Comparison of ENCODE assay signal across 6 mouse cellular contexts in the genomic region with DNA sequence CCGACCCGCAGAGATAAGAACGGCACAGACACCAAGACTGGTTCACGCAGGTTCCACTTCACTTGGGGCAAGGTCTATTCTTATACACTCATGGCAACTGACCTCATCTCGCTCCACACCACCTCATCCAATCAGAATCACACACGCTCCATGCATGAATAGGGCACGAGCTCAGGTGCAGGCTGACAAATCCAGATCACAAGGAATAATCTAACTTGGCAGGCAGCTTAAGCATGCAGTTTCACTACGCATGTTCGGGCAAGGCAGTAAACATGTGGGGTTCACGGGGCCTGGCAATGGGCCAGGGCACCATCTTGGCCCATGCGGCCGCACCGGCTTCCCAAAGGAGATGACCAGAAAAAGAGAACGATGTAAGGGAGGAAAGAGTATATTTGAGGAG.
DNase-seq lines count a peak whose midpoint lies in the region.
"Not testable (repeated sequence)": the region's sequence is repeated elsewhere in the genome, so short reads cannot be mapped to it uniquely, and the experiment has no call there.

No protein-coding gene starts in this region.

- peak; percentile 7 for DNase-seq in R1 (ENCODE audit: low read depth, low spot score)
- DNase-seq in cerebellum, adult 8-10 months = peak; percentile 4
- DNase-seq in cerebellum, postnatal 10 days = peak; percentile 53 to 59
- peak; percentile 6 to 12 for DNase-seq in cerebellum, postnatal 36 days
- DNase-seq in gonadal fat pad, adult 2 months (ENCODE audit: low read depth) = peak; percentile 22
- DNase-seq in left cerebral cortex, postnatal 4 days = peak; percentile 40

- intact Hi-C loops in left cerebral cortex, postnatal 4 days (cut with DNase I) = not testable (repeated sequence)

Comparison
In these comparisons a context has a peak if more than half of its experiments do, and no peak if none do; other contexts are left out.
1. Peak in every context shown above with its lines: DNase-seq.
2. DNase-seq: peak in every context shown above with its lines; median percentile 56 in cerebellum, postnatal 10 days; 40 in left cerebral cortex, postnatal 4 days; 22 in gonadal fat pad, adult 2 months; 9 in cerebellum, postnatal 36 days; 7 in R1; 4 in cerebellum, adult 8-10 months.